Mouse (Mus musculus) cortical plate, adult 2 months (tissue): ENCODE data around the gene Grb2. TPM values are rescaled to one million over a fixed set of nuclear protein-coding genes. Genes with fewer than 3 reads are reported as not detected.

Source experiments
- H3K27ac ChIP-seq: fragments of 200-500 bp; 2 replicates; pipeline ENCODE4 v1.5.1; 2012; ENCODE audit warnings: low read length, control low read depth, inconsistent platforms; ENCODE audit not compliant: insufficient read depth
- H3K4me1 ChIP-seq: fragments of 200-500 bp; 2 replicates; pipeline ENCODE4 v1.6.1; 2011; ENCODE audit warnings: low read length; ENCODE audit not compliant: control insufficient read depth, insufficient read depth
- H3K4me3 ChIP-seq: fragments of 200-500 bp; 2 replicates; pipeline ENCODE4 v1.5.1; 2011; ENCODE audit warnings: mild to moderate bottlenecking, low read length, control low read depth; ENCODE audit not compliant: insufficient read depth
- CTCF ChIP-seq: fragments of 200-500 bp; IDR thresholded peaks from 2 replicates; pipeline ENCODE4 v1.5.1; 2011; ENCODE audit warnings: mild to moderate bottlenecking, control low read depth, low read length; ENCODE audit not compliant: insufficient read depth; ENCODE audit errors: extremely low read depth
- POLR2A ChIP-seq: fragments of 200-500 bp; IDR thresholded peaks from 2 replicates; pipeline ENCODE4 v1.6.1; 2011; ENCODE audit warnings: mild to moderate bottlenecking, low read length, control low read depth; ENCODE audit not compliant: insufficient read depth; ENCODE audit errors: extremely low read depth
- polyA plus RNA-seq: library from polyadenylated mRNA; depleted of rRNA; stranded (reverse); fragments of >200 nt; gene quantifications from 2 replicates; pipeline ENCODE4 v1.2.3, GENCODE M21; 2012

Gene Grb2
- polyA plus RNA-seq, 1 experiment, result 106 TPM

- no peak overlapping the region for H3K27ac ChIP-seq
- TF ChIP-seq POLR2A (no peak), CTCF (no peak)
- no peak overlapping the region for H3K4me3 ChIP-seq
- no peaks in the 10 kb centered on the region for H3K4me1 ChIP-seq
Measured at GRCm38 (mm10) chr11:115640978-115641663, 67.3 kb downstream of the Grb2 start.

DNA sequence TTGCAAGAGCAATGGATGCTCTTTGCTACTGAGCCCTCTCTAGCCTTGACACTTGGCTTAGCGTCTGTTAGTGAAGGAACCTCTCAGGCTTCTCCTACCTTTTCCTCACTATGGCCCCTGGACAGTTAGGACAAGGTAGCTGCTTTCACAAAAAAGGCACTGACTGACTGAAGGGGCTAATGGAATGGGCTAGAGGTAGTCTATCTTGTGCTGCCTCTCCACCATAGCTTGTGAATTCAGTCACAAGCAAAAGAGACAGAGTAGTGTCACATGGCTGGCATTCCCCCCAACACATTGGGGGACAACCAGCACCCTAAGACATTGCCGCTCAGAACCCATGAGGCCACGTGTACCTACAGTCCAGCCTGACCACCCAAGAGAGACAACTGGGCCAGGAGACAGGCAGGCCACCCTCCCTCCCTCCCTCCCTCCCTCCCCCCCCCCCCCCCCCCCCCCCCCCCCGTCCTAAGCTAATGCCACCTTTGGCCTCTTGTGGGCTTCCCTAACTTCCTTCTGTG is 68.0 kb downstream of the Grb2 start:
- TF ChIP-seq POLR2A, result no peak
- TF ChIP-seq CTCF, result no peak
- Histone ChIP-seq H3K27ac (no peak overlapping the region), H3K4me3 (no peak overlapping the region), H3K4me1 (no peaks in the 10 kb centered on the region)

- TF ChIP-seq POLR2A (no peak), CTCF (no peak)
- Histone ChIP-seq H3K4me1 (no peaks in the 10 kb centered on the region), H3K27ac (no peak overlapping the region), H3K4me3 (no peak overlapping the region)
Measured at GRCm38 (mm10) chr11:115639540-115639939, 68.9 kb downstream of the Grb2 start.

DNA sequence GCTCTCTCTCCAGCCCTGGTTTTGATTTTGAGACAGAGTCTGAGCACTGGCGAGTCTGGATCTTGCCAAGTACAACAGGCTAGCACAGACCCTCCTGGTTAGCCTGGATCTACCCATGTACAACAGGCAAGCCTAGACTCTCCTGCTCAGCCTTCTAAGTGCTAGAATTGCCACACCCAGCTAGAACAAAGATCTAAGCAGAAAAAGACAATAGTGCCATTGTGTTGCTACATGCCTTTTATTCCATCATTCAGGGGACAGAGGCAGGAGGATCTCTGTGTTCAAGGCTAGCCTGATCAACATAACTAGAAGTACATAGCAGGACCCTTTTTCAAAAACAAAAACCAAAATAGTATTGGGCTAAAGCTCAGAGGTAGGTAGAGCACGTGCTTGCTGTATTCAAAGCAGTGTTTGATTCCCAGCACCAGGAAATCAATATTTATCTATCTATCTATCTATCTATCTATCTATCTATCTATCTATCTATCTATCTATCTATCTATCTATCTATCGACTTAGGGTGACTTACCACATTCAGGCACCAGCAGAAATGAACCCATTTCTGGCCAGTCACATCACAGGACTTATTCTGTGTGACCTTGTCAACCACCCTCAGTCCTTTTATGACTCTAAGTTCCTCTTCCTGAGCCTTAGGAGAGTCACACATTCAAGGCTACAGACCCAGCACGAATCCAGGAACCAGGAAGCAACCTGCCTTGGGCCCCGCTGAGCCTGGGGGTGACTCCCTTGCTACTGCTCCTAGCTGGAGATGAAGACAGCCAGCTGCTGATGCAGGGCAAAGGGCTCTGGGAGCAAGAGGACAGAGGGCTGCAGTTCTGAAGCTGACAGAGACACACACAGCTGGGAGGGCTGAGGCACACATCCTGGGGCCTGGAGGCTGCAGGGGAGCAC is 69.6 kb downstream of the Grb2 start:
- TF ChIP-seq POLR2A, result no peak
- TF ChIP-seq CTCF, result no peak
- H3K4me1 ChIP-seq, result no peaks in the 10 kb centered on the region

GRCm38 (mm10) chr11:115636960-115637359 is 71.4 kb downstream of the Grb2 start:
- no peak for TF ChIP-seq CTCF
- TF ChIP-seq POLR2A, result no peak
- Histone ChIP-seq H3K4me3 (no peak overlapping the region), H3K27ac (no peak overlapping the region), H3K4me1 (no peaks in the 10 kb centered on the region)

More for the DNA sequence above, 69.6 kb downstream of the Grb2 start:
- no peak overlapping the region for H3K4me3 ChIP-seq
- H3K27ac ChIP-seq, result no peak overlapping the region

DNA sequence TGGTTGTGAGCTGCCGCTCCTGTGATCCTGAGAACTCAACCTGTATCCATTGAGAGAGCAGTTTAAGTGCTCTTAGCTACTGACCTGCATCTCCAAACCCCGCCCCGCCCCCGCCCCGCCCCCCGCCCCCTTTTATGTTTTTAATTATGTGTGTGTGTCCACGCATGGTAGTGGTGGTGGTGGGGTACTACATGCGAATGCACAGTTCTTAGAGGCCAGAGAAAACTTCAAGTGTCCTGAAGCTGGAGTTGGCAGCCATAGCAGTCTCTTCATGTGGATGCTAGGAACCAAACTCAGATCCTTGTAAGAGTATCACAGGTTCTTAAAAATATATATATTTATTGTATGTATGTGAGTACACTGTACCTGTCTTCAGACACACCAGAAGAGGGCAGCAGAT is 72.9 kb downstream of the Grb2 start:
- TF ChIP-seq CTCF (no peak), POLR2A (no peak)
- H3K4me1 ChIP-seq, result no peaks in the 10 kb centered on the region
- H3K4me3 ChIP-seq, result no peak overlapping the region
- no peak overlapping the region for H3K27ac ChIP-seq

GRCm38 (mm10) chr11:115635041-115635440 is 73.4 kb downstream of the Grb2 start:
- H3K4me1 ChIP-seq, result no peaks in the 10 kb centered on the region
- no peak overlapping the region for H3K27ac ChIP-seq
- TF ChIP-seq CTCF (no peak), POLR2A (no peak)
- no peak overlapping the region for H3K4me3 ChIP-seq

DNA sequence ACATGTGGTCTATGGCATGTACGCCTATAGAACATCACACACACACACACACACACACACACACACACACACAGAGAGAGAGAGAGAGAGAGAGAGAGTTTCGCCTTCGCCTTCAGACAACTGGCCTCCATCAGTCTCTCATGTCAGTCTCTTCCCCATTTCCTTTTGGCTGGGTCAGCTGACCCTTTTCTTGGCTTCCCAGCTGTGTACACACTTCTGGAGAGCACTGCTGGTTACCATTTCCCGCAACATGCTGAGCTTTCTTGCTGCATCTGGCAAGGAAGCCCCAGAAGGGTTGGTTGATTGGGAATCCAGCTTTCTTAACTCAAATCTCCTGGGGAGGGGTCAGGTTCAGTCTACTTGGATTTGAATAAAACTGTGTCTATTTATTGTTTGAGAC is 74.3 kb downstream of the Grb2 start:
- Histone ChIP-seq H3K4me3 (no peak overlapping the region), H3K4me1 (no peaks in the 10 kb centered on the region), H3K27ac (no peak overlapping the region)
- TF ChIP-seq CTCF, result no peak
- TF ChIP-seq POLR2A, result no peak

GRCm38 (mm10) chr11:115632862-115633261 is 75.5 kb downstream of the Grb2 start:
- Histone ChIP-seq H3K27ac (no peak overlapping the region), H3K4me3 (no peak overlapping the region), H3K4me1 (no peaks in the 10 kb centered on the region)
- no peak for TF ChIP-seq CTCF
